Mouse (Mus musculus): ENCODE results near the gene Zfp335.

DNA sequence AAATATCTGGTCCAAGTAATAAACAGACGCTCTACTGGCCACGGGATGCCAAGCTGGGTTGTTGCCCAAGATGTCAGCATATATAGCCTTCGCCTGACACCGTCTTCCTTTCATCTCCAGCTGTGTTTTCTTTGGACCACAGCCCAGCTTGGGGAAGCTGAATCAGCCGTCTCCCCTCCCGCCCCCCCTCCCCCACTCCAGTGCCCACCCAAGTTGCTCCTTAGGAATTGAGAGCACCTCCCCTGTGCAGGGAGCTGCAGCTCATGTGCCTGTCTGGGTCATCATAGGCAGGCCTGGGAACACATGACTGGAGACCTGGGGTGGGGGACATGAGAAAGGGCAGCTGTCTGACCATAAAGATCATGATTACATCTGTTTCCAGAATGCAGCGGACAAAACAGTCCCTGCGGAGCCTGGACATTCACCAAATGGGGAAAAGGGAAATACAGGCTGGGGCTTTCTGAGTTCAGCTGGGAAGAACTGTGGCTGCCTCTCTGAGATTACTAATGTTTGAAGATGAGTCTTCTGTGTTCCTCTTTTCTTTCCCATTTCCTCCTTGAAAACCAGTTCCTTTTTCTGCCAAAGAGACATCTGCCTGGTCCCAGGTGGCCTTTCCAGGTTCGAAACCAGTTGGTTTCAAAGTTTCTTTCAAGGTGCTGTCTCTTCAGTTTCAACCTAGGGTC lies 49.2 kb downstream of the Zfp335 start:
- TF ChIP-seq POLR2A (IDR thresholded peaks at IDR 0.05; ENCODE audit: extremely low read depth, insufficient read depth, low read length), result no peak
- no peak for TF ChIP-seq CTCF (IDR thresholded peaks at IDR 0.05; ENCODE audit: low read depth, low read length)

Measured in liver, adult 2 months (tissue).